Mouse (Mus musculus) lung, adult 2 months (tissue): ENCODE results near the gene Prss50.

Source experiments
- CTCF ChIP-seq: fragments of 200-500 bp; IDR thresholded peaks from 2 replicates; pipeline ENCODE4 v1.5.1; 2011; ENCODE audit warnings: mild to moderate bottlenecking, low read length, control low read depth; ENCODE audit not compliant: insufficient read depth
- POLR2A ChIP-seq: fragments of 200-500 bp; IDR thresholded peaks from 2 replicates; pipeline ENCODE4 v1.6.1; 2011; ENCODE audit warnings: low read depth, mild to moderate bottlenecking, control low read depth, low read length, borderline replicate concordance; ENCODE audit errors: extremely low read depth

DNA sequence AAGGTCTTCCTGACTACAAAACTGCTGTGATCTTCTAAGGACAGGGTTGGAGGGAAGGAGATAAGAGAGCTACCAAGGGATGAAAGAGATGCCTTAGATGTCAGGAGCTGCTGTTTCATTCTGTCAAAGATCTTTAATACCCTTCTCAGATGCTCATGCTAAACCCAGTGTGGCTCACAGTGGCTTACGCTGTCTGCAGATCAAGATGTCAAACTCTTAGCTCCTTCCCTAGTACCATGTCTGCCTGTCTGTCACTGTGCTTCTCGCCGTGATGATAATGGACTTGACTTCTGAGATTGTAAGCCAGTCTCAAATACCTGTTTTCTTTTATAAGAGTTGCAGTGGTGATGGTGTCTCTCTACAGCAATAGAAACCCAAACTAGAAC lies 50.9 kb downstream of the Prss50 start:
- TF ChIP-seq CTCF (no peak), POLR2A (no peak)
